In the genomic region with DNA sequence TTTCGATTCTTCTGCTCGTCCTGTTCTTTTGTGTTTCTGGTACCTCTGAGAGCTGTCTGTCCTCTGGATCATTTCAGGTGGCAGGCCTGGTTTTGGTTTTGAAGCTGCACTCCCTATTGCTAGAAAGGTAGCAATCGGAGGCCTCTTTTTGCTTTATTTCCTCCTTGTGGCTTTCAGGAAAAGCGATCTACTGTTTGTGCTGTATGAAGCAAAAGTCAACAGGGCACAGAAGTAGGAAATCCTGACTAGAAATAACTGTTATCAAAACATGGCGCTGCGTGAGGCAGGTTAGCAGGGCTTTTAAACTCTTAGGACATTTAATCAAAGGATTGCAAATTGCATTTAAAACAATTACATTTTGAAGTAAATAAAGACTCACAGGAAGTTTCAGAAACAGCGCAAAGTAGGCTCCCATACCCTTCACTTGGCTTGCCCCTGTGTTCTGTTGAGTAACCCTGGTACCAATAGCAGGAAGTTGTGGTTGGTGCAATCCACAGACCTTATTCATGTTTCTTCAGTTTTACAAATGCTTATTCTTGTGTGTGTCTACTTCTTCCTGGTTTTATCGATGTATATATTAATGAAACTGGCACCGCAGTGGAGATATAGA, we compare ENCODE assay signal across 10 mouse cellular contexts. TPM values are rescaled to one million over a fixed set of nuclear protein-coding genes. Genes with fewer than 3 reads are reported as not detected.
DNase-seq lines count a peak whose midpoint lies in the region; ATAC-seq and TF ChIP-seq lines count a peak whose summit lies in the region.
"Had no signal": no experiment of that assay in that cellular context is flagged by ENCODE, and none has a peak within 500 bp of the region (broad histone marks: within the 10 kb centered on the region; RNA-seq: fewer than 3 reads in every experiment).

No protein-coding gene starts in this region.

- H3K9ac ChIP-seq in heart, postnatal 0 days (replicated peaks; ENCODE audit: low read depth, low read length), result no peak overlapping the region

- TF ChIP-seq CTCF in heart, postnatal 0 days (IDR thresholded peaks at IDR 0.05; ENCODE audit: low read depth), result no peak

- no peak for TF ChIP-seq EP300 in heart, postnatal 0 days (IDR thresholded peaks at IDR 0.05; ENCODE audit: low read depth)

- 79% methylated on average over 9 of the region's 9 CpGs for WGBS in heart, postnatal 0 days

- ATAC-seq in heart, postnatal 0 days (ENCODE audit: insufficient read depth, low read depth), result no peak
- ATAC-seq in cerebellum, adult (ENCODE audit: insufficient number of reproducible peaks, low FRiP score, low TSS enrichment), result no peak

- H3K4me1 ChIP-seq in heart, postnatal 0 days (ENCODE audit: control insufficient read depth, insufficient read depth), result peaks cover 3% of the 10 kb centered on the region; the same call in 1 of the 2 replicates

- H3K36me3 ChIP-seq in heart, postnatal 0 days (replicated peaks; ENCODE audit: control insufficient read depth, insufficient read depth, low read length), result no peaks in the 10 kb centered on the region

- H3K4me3 ChIP-seq in heart, postnatal 0 days (ENCODE audit: low read depth, low read length), result no peak overlapping the region

- no peak overlapping the region; the same call in 1 of the 2 replicates for H3K4me2 ChIP-seq in heart, postnatal 0 days (ENCODE audit: low read depth, low read length)

- H3K9me3 ChIP-seq in heart, postnatal 0 days (replicated peaks; ENCODE audit: control insufficient read depth, low read length), result no peaks in the 10 kb centered on the region

- no peaks in the 10 kb centered on the region for H3K27me3 ChIP-seq in heart, postnatal 0 days (ENCODE audit: control insufficient read depth, insufficient read depth, low read length)

- H3K27ac ChIP-seq in heart, postnatal 0 days (ENCODE audit: low read depth), result peak overlapping the region; percentile 61; the same call in 1 of the 2 replicates

- DNase-seq in heart, postnatal 0 days (ENCODE audit: low spot score), result no peak
- DNase-seq in heart, postnatal 4 days, result no peak
- DNase-seq in B cell, adult 2 months, result peak; percentile 40 to 50
- peak; percentile 68 for DNase-seq in induced T-regulatory cell, adult 2 months (ENCODE audit: low read depth)
- DNase-seq in natural killer cell, adult 2 months (ENCODE audit: low spot score in 2 of 2), result peak; percentile 36 to 44
- no peak for DNase-seq in adrenal gland, postnatal 25 days
- DNase-seq in kidney, adult 9 months, result no peak
- DNase-seq: kidney, adult 18-20 months; right cerebral cortex, postnatal 4 days had no signal

RNA-seq across cellular contexts. Expression of a gene that starts 12.7 kb away (rescaled TPM):
- total RNA-seq in heart, postnatal 0 days (2014; rRNA removed; ENCODE audit: low replicate concordance), result 57.6 and 82.0 TPM in 2 replicates
- 64.7 and 72.4 TPM in 2 replicates for polyA plus RNA-seq in heart, postnatal 0 days (2015; fragmentation: Nextera tagmentation; extraction: Ambion mirVana)
- total RNA-seq in heart, postnatal 4 days (2021), result 10 to 100 TPM; 37.2 to 38.6 TPM
- 60.7 and 80.2 TPM in 2 replicates for total RNA-seq in adrenal gland, postnatal 25 days (2021)

Comparison
In these comparisons a context has a peak if more than half of its experiments do, and no peak if none do; other contexts are left out.
1. DNase-seq: peak in B cell, adult 2 months (2 of 2), induced T-regulatory cell, adult 2 months (single experiment) and natural killer cell, adult 2 months (2 of 2); none in heart, postnatal 0 days (single experiment), heart, postnatal 4 days (single experiment), adrenal gland, postnatal 25 days (single experiment) and kidney, adult 9 months (single experiment).